Mouse (Mus musculus): Measurements from ENCODE around the gene Vezt. TPM values are rescaled to one million over a fixed set of nuclear protein-coding genes. Genes with fewer than 3 reads are reported as not detected.
A peak's percentile ranks its signal among the peaks of the same experiment; 100 is the strongest.

Vezt gene
- polyA plus RNA-seq (2012; rRNA removed), result 3.2 and 5.5 TPM in 2 replicates

DNA sequence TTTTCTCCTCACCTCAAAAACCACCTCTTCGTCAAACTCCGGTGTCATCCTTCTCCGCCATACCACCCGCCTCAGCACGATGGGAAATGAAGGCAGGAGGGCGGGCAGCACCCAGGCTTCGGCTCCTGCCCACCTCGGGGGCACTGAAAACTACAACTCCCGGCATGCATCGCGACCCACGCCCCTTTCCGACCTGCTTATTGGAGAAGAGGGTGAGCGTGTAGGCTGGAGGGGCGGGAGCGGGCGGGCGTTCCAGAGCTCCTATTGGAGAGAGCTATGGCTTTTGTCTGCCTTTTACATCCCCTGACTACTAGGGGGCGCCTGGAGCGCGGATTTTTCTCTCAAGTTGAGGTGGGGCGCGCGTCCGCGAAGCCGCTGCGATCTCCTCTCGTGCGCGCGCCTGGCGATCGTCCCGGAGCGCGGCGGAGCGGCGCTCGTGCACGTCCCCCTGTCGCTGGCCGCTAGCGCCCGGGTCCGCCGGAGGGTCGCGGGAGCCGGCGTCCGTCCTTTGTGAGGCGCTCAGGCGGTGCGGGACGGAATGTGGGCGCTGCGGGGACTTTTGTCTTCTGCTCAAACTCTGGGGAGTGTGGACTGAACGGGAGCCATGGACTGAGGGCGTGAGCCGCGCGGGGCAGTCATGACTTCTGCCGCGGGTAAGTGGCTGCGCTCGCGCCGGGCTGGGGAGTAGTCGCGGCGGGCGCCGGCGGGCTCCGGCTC lies at the start of gene Vezt, which contains the start of gene Fgd6:
Gene Vezt, minus strand, starts transcription at position 160 of the 717 bp plus-strand sequence.
Gene Fgd6, plus strand, starts transcription at position 344 of the 717 bp plus-strand sequence.
- Histone ChIP-seq H3K27ac (ENCODE audit: insufficient read depth, low read depth, low read length) (peak within 1 kb of the TSS; percentile 71), H3K36me3 (ENCODE audit: control insufficient read depth, insufficient read depth, low read length) (peaks cover under 1% of the 10 kb centered on the region; the same call in 1 of the 2 replicates), H3K4me3 (ENCODE audit: low read depth, low read length) (peak within 1 kb of the TSS; percentile 84), H3K4me1 (ENCODE audit: control insufficient read depth, insufficient read depth, insufficient read length, low read length) (no peaks in the 10 kb centered on the region), H3K27me3 (ENCODE audit: control insufficient read depth, insufficient read depth, low read length) (no peaks in the 10 kb centered on the region)
- peak; percentile 45 for TF ChIP-seq POLR2A (IDR thresholded peaks at IDR 0.05; ENCODE audit: low read depth, low read length)
- peak; percentile 65 for TF ChIP-seq CTCF (IDR thresholded peaks at IDR 0.05; ENCODE audit: extremely low read depth, insufficient read length, insufficient replicate concordance, low read depth, low read length)
- under 1% methylated on average over 77 of the region's 77 CpGs for WGBS

- no peaks in the 10 kb centered on the region for H3K27me3 ChIP-seq (ENCODE audit: control insufficient read depth, insufficient read depth, low read length)
- TF ChIP-seq POLR2A (IDR thresholded peaks at IDR 0.05; ENCODE audit: low read depth, low read length) (no peak), CTCF (IDR thresholded peaks at IDR 0.05; ENCODE audit: extremely low read depth, insufficient read length, insufficient replicate concordance, low read depth, low read length) (no peak)
- H3K4me1 ChIP-seq (ENCODE audit: control insufficient read depth, insufficient read depth, insufficient read length, low read length), result peaks cover 13% of the 10 kb centered on the region; the same call in 1 of the 2 replicates
- WGBS, result 23% methylated on average over 7 of the region's 7 CpGs
- 0 out of 2 replicates have a peak, but pooled peaks cover 2% of the 10 kb centered on the region for H3K36me3 ChIP-seq (ENCODE audit: control insufficient read depth, insufficient read depth, low read length)
- no peak overlapping the region for H3K4me3 ChIP-seq (ENCODE audit: low read depth, low read length)
- H3K27ac ChIP-seq (ENCODE audit: insufficient read depth, low read depth, low read length), result peak overlapping the region; percentile 86
Measured at GRCm38 (mm10) chr10:94082040-94082734, 46.6 kb upstream of the Vezt start.

DNA sequence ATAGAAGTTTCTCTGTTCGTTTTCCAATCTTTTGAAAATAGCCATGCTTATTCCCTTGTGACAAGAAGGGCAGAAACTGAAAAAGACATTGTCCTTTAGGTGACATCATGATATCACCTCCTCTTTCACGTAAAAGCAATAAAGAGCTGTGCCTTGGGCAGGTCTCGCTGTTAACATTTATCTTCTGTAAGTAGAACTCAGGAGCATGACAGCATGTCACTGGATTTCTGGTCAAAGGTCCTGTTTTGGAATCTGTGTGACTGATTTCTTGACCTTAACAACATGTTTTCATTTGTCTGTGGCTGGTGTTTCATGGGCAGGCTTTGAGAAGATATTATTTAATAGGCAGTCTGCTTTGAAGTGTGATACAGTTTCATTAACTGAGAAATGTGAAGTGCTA lies 45.1 kb upstream of the Vezt start:
- no peak for TF ChIP-seq CTCF (IDR thresholded peaks at IDR 0.05; ENCODE audit: extremely low read depth, insufficient read length, insufficient replicate concordance, low read depth, low read length)
- TF ChIP-seq POLR2A (IDR thresholded peaks at IDR 0.05; ENCODE audit: low read depth, low read length), result no peak
- Histone ChIP-seq H3K36me3 (ENCODE audit: control insufficient read depth, insufficient read depth, low read length) (0 out of 2 replicates have a peak, but pooled peaks cover 2% of the 10 kb centered on the region), H3K27me3 (ENCODE audit: control insufficient read depth, insufficient read depth, low read length) (no peaks in the 10 kb centered on the region), H3K4me3 (ENCODE audit: low read depth, low read length) (no peak overlapping the region), H3K27ac (ENCODE audit: insufficient read depth, low read depth, low read length) (peak overlapping the region; percentile 72), H3K4me1 (ENCODE audit: control insufficient read depth, insufficient read depth, insufficient read length, low read length) (peaks cover 10% of the 10 kb centered on the region; the same call in 1 of the 2 replicates)
- 33% methylated on average over 3 of the region's 3 CpGs for WGBS

DNA sequence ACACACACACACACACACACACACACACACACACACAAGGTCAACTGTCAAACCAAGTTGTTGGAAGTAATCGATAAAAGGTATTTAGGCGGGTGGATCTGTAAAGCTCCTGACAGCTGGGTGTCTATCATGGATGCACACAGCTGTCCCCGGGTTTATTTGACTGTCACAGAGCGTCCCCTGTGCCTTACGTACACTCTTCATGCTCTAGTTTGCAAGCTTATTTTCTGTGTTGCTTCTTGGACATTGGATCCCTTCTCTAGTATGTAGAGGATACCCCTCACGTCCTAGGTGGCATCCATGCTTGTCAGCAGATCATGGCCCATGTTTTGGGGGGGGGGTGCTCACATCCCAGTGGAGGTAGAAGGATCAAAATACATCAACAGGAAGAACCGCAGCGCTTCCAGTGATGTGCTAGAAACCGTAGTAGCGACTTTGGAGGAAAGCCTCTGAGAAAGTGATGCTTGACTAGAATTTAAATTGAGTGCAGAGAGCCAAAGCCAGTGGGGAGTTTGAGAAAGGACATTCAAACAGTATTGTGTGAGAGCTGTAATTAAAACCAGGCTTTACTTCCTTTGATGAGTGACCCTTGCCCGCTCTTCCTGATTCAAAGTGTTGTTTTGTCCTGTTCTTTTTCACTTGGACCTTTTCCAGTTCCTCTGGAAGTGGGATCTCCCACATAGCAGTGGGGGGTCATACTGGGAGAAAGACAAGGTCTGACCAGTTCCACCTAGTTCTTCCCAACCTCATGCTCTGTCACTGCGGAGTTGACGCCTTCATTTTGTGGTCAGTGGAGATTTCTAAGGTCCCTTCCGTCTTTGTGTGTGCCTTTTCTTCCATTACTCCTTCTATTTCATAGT lies 41.6 kb upstream of the Vezt start:
- no peak overlapping the region for H3K27ac ChIP-seq (ENCODE audit: insufficient read depth, low read depth, low read length)
- 88% methylated on average over 14 of the region's 14 CpGs for WGBS
- no peak overlapping the region for H3K4me3 ChIP-seq (ENCODE audit: low read depth, low read length)
- TF ChIP-seq CTCF (IDR thresholded peaks at IDR 0.05; ENCODE audit: extremely low read depth, insufficient read length, insufficient replicate concordance, low read depth, low read length) (no peak), POLR2A (IDR thresholded peaks at IDR 0.05; ENCODE audit: low read depth, low read length) (no peak)
- peaks cover 11% of the 10 kb centered on the region for H3K36me3 ChIP-seq (ENCODE audit: control insufficient read depth, insufficient read depth, low read length)
- H3K4me1 ChIP-seq (ENCODE audit: control insufficient read depth, insufficient read depth, insufficient read length, low read length), result peaks cover 15% of the 10 kb centered on the region; the same call in 1 of the 2 replicates
- H3K27me3 ChIP-seq (ENCODE audit: control insufficient read depth, insufficient read depth, low read length), result no peaks in the 10 kb centered on the region

DNA sequence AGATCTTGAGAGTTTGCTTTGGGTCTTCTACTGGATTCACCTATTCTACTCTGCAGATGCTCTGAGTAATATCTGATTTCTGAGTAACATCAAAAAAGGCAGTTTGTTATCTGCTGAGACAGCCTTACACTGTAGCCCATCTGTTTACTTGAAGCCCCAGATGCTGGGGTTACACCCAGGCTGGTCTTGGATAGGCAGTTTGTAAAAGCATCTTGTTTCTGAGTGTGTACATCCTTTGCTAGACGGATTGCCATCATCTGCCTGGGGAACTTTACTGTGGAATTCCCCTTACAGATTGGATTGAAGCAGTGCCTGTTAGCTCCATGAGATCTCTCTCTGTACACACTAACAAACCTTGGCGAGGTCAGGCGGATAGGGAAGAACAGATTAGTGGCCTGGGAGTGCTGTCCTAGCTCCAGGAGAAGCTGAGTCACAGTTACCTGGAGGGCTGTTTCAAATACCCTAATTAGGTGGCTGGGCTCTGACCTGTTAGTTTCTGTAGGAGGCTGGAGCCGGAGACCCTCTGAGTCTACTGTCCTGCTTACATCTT lies 37.4 kb upstream of the Vezt start:
- TF ChIP-seq CTCF (IDR thresholded peaks at IDR 0.05; ENCODE audit: extremely low read depth, insufficient read length, insufficient replicate concordance, low read depth, low read length) (no peak), POLR2A (IDR thresholded peaks at IDR 0.05; ENCODE audit: low read depth, low read length) (no peak)
- no peaks in the 10 kb centered on the region for H3K27me3 ChIP-seq (ENCODE audit: control insufficient read depth, insufficient read depth, low read length)
- H3K27ac ChIP-seq (ENCODE audit: insufficient read depth, low read depth, low read length), result no peak overlapping the region
- no peak overlapping the region for H3K4me3 ChIP-seq (ENCODE audit: low read depth, low read length)
- WGBS, result 66% methylated on average over 4 of the region's 4 CpGs
- peaks cover 9% of the 10 kb centered on the region for H3K36me3 ChIP-seq (ENCODE audit: control insufficient read depth, insufficient read depth, low read length)
- H3K4me1 ChIP-seq (ENCODE audit: control insufficient read depth, insufficient read depth, insufficient read length, low read length), result peaks cover 17% of the 10 kb centered on the region; the same call in 1 of the 2 replicates

DNA sequence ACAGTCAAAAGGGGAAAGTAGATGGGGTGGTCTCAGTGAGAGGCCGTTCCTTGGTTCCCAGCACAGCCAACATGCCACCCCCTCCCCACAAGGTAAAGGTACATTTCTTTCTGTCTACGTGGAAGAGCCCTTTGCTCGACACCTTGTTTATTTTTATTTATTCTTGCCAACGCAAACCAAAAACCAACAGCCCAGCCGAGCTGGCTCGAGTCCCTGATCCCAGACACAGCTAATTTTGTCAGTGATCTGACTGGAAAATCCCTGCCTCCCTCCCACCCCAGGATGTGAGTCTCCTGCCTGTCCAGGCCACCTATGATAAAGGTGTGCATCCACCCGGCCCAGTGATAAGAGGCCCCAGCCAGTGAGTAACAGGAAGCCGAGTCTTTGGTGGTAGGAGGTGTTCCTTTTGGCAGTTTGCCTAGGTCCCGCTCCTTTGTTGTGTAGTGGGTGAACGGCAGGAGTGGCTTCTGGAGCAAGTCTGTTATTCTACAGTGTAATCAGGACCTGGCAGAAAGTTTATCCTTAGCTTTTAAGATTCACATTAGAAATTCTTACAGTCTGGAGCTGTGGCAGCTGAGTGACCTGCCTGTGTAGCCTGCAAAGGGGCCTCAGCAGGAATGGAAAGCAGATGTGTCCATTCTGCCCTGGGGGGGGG lies 36.8 kb upstream of the Vezt start:
- peak overlapping the region; percentile 13; the same call in 1 of the 2 replicates for H3K27ac ChIP-seq (ENCODE audit: insufficient read depth, low read depth, low read length)

More for the DNA sequence above, 36.8 kb upstream of the Vezt start:
- 44% methylated on average over 10 of the region's 10 CpGs for WGBS
- H3K4me1 ChIP-seq (ENCODE audit: control insufficient read depth, insufficient read depth, insufficient read length, low read length), result peaks cover 17% of the 10 kb centered on the region; the same call in 1 of the 2 replicates
- no peak overlapping the region for H3K4me3 ChIP-seq (ENCODE audit: low read depth, low read length)
- no peaks in the 10 kb centered on the region for H3K27me3 ChIP-seq (ENCODE audit: control insufficient read depth, insufficient read depth, low read length)
- no peak for TF ChIP-seq CTCF (IDR thresholded peaks at IDR 0.05; ENCODE audit: extremely low read depth, insufficient read length, insufficient replicate concordance, low read depth, low read length)
- no peak for TF ChIP-seq POLR2A (IDR thresholded peaks at IDR 0.05; ENCODE audit: low read depth, low read length)
- H3K36me3 ChIP-seq (ENCODE audit: control insufficient read depth, insufficient read depth, low read length), result peaks cover 9% of the 10 kb centered on the region
